Mouse (Mus musculus) kidney, adult 2 months (tissue): ENCODE measurements around the gene Sgcg.

ENCODE experiments used
- CTCF ChIP-seq: fragments of 200-500 bp; conservative IDR thresholded peaks from 2 replicates; pipeline ENCODE4 v1.5.1; 2011; ENCODE audit warnings: low read depth, mild to moderate bottlenecking, control low read depth, low read length, moderate library complexity, mixed read lengths; ENCODE audit not compliant: insufficient read depth, insufficient read length
- POLR2A ChIP-seq: fragments of 200-500 bp; IDR thresholded peaks from one replicate; pipeline ENCODE4 v1.6.1; 2011; ENCODE audit warnings: low read depth, low read length, control low read depth

DNA sequence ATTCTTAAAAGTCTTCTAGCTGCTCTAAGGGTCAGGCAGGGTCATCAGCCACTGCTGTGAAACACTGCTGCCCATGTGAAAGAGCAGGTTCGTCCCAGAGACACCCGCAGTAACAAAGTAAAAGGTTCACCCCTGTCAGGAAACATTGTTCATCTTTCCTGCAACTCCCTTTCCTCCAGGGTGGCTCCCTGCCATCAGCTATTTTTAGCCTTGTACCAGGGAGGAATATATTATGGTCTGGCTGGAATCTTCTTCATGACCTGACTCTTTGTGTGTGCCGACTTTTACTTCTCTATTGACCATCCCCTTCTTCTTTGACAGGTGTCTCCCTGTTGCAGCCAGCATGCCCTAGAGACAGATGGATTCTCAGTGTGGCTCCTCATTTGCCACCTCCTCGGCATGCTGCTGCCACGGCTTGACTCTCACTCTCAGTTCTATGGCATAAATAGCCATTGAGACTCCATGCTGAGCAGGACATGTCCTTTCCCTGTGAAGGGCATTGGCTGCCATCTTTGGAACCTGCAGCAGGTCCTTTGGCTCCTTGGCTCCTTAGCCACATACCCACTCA is 9.7 kb upstream of the Sgcg start:
- no peak for TF ChIP-seq CTCF
- TF ChIP-seq POLR2A: no peak
